Mouse (Mus musculus) forebrain, embryonic 14.5 days (tissue): ENCODE data around the gene Zc2hc1b. TPM values are rescaled to one million over a fixed set of nuclear protein-coding genes. Genes with fewer than 3 reads are reported as not detected.

ENCODE experiments used
- ATAC-seq: fragments of 200-750 bp; cut with Nextera tagmentation; 2 replicates; pipeline ENCODE4 v1.8.0; 2017; ENCODE audit warnings: mild to moderate bottlenecking, moderate library complexity
- DNase-seq: peaks from one replicate; pipeline ENCODE4 v3.0.0-alpha.2; 2015; ENCODE audit warnings: low spot score
- H3K27ac ChIP-seq: fragments of 300-500 bp; sonication (generic); 2 replicates; pipeline ENCODE4 v1.5.1; 2014; ENCODE audit warnings: low read depth, mild to moderate bottlenecking, control low read depth, low read length, moderate library complexity
- H3K27me3 ChIP-seq: fragments of 300-500 bp; sonication (generic); replicated peaks from 2 replicates; pipeline ENCODE4 v1.6.1; 2014; ENCODE audit warnings: low read length, control low read depth, mixed read lengths; ENCODE audit not compliant: control insufficient read depth, insufficient read depth
- H3K36me3 ChIP-seq: fragments of 300-500 bp; sonication (generic); 2 replicates; pipeline ENCODE4 v1.6.1; 2014; ENCODE audit warnings: low read length, control low read depth; ENCODE audit not compliant: control insufficient read depth, insufficient read depth
- H3K4me1 ChIP-seq: fragments of 300-500 bp; sonication (generic); 2 replicates; pipeline ENCODE4 v1.6.1; 2014; ENCODE audit warnings: antibody characterized with exemption, low read length, control low read depth; ENCODE audit not compliant: control insufficient read depth, insufficient read depth
- H3K4me2 ChIP-seq: fragments of 300-500 bp; sonication (generic); 2 replicates; pipeline ENCODE4 v1.6.1; 2014; ENCODE audit warnings: mild to moderate bottlenecking, control low read depth, low read length
- H3K4me3 ChIP-seq: fragments of 300-500 bp; sonication (generic); 2 replicates; pipeline ENCODE4 v1.5.1; 2014; ENCODE audit warnings: low read depth, low read length, control low read depth
- H3K9ac ChIP-seq: fragments of 300-500 bp; sonication (generic); 2 replicates; pipeline ENCODE4 v1.6.1; 2014; ENCODE audit warnings: mild to moderate bottlenecking, low read length, control low read depth, moderate library complexity
- H3K9me3 ChIP-seq: fragments of 300-500 bp; sonication (generic); replicated peaks from 2 replicates; pipeline ENCODE4 v1.6.1; 2016; ENCODE audit warnings: low read length, control low read depth, mixed read lengths; ENCODE audit not compliant: control insufficient read depth
- WGBS: fragments of 180-500 bp; shearing (Covaris S2); extraction: QIAGEN DNeasy Blood & Tissue Kit; methylation state at CpG from one replicate; pipeline ENCODE4 v1.1.7; 2014; 5-methylcytosine and 5-hydroxymethylcytosine counted together
- polyA plus RNA-seq: library from polyadenylated mRNA; unstranded; fragments of >200 nt; fragmentation: Nextera tagmentation; extraction: Ambion mirVana; gene quantifications from 2 replicates; pipeline ENCODE4 v1.2.1, GENCODE M21; 2014

Gene Zc2hc1b
- polyA plus RNA-seq: not detected in 2 replicates

DNA sequence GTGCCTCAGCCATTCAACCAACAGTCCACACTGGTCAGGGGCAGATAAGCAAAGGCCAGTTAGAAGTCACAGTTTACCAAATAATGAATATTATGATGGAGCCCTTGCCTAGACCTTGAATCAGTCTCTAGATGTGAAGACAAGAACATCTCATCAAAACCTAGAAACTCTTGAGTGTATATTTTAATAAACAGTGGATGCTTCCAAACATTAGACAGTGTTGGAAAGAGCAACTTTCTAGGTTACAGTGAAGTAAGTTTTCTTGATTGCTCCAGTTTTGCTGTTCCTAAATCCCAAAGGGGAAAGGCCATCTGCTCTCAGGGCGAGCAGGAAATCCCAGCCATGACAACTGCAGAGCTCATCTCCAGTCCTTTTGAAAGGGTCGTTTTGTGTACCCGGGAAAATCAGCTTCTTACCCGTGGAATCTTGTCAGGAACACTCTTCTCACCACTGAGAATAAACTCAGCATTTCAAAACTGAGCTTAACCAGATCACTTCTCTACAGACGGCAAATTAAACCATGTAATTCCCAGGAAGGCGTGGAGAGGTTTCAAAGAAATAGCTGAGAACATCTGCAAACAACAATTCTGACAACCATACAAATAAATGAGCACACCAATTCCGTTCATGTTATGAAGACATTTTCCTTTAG lies at the start of gene Zc2hc1b:
Zc2hc1b (minus strand) TSS at position 51 of the 652 bp plus-strand sequence.
- Histone ChIP-seq H3K4me2 (no peak within 1 kb of the TSS), H3K27ac (no peak within 1 kb of the TSS), H3K9me3 (no peaks in the 10 kb centered on the region), H3K27me3 (no peaks in the 10 kb centered on the region), H3K9ac (no peak within 1 kb of the TSS), H3K4me3 (no peak within 1 kb of the TSS), H3K36me3 (peaks cover 59% of the 10 kb centered on the region), H3K4me1 (no peaks in the 10 kb centered on the region)
- DNase-seq (no peak), ATAC-seq (no peak)
- WGBS: 86% methylated on average over 7 of the region's 7 CpGs

DNA sequence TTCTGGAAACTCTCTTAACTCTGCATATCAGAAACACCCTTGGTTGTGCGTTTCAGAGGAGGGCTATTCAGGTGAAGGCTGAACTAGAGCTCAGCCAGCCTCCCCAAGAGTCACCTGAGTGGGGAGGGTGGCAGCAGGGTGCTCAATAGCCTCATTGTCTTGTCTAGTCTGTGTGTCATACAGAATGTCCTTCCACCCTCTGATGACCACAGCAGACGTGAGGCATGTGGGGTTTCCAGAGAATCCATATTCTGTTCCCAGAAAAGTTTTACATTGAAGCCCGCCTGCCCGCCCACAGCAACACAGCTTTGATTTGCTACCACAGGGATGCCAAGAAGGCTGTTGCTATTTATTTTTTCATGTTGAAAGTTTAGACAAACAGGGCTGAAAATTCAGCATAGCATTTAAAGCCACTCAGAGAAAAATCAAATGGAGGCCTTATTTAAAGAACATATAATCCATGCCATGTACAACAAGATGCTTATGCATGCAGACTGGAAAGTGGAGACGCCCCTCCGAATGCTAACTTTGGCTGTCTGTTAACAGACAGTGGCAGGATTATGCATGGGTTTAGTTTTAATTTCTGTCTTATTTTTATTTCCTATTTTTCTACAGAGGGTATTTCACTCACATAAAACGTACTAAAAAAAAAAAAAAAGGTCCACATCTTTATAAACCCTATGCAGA lies 47.7 kb upstream of the Zc2hc1b start:
- no peaks in the 10 kb centered on the region for H3K9me3 ChIP-seq
- no peak overlapping the region for H3K4me2 ChIP-seq
- DNase-seq (no peak), ATAC-seq (no peak)
- no peak overlapping the region for H3K4me3 ChIP-seq
- no peak overlapping the region for H3K27ac ChIP-seq
- H3K36me3 ChIP-seq: no peaks in the 10 kb centered on the region; the same call in 1 of the 2 replicates
- H3K4me1 ChIP-seq: no peaks in the 10 kb centered on the region
- H3K27me3 ChIP-seq: no peaks in the 10 kb centered on the region
- 84% methylated on average over 7 of the region's 7 CpGs for WGBS
- H3K9ac ChIP-seq: no peak overlapping the region

DNA sequence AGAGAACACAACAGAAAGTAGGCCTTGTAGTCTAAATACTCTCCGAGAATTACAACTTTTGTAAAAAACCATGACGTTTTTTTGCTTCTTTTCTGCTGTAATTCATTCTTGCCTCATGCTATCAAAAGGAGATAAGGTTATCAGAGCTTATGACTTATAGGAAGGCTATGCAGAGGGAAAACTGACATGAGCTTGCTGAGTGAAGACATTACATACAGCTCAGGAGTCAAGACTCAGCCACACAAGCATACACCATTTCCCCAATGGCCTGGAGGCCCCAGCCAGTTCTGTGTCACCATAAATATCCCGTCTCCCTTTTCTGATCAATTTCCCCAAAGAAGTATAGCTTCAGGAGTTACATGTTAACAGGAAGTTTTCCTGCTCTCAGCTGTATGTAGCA lies 44.3 kb upstream of the Zc2hc1b start:
- ATAC-seq (no peak), DNase-seq (no peak)
- Histone ChIP-seq H3K4me2 (no peak overlapping the region), H3K27me3 (no peaks in the 10 kb centered on the region), H3K9ac (no peak overlapping the region), H3K9me3 (no peaks in the 10 kb centered on the region), H3K27ac (no peak overlapping the region), H3K4me1 (no peaks in the 10 kb centered on the region), H3K36me3 (no peaks in the 10 kb centered on the region), H3K4me3 (no peak overlapping the region)
- WGBS: 89% methylated on average over 3 of the region's 3 CpGs

DNA sequence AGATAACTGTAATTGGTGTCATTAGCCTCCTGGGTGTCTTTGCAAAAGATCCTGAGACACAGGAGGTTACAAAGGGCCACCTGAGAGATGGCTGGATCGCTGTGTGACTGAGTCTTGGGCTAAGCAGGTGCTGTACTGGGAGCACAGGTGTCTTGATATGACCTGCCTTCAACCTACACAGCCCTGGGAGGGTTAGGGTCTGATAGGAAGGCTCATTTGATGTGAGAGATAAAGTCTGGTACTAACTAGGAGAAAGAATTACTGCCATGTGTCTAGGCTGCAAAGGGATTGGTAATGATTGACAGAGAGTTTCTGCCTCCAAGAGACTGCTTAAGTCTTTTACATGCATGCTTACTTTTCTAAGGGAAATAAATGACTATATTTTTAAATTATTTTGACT lies 42.2 kb upstream of the Zc2hc1b start:
- ATAC-seq: no peak

DNA sequence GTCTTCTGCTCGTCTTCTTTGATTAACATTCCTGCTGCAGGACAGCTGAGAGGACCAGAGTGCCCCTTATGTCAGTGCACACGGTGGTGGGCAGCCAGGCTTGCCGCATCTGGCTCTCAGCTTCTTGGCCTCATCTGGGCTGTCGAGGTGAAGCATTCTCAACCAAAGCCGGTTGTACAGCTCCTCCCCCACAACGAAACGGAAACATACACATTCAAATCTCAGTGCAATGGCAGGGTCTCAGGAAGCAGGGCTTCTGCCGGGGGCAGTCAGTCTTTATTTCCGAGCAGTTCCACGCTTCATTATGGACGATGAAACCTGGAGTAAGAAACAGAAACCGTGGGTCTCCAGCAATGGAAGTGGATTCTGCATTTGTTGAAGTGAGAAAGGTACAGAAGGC lies 36.1 kb upstream of the Zc2hc1b start:
- ATAC-seq (no peak), DNase-seq (no peak)
- H3K4me3 ChIP-seq: no peak overlapping the region
- H3K27me3 ChIP-seq: no peaks in the 10 kb centered on the region
- H3K36me3 ChIP-seq: no peaks in the 10 kb centered on the region
- H3K27ac ChIP-seq: no peak overlapping the region
- H3K9ac ChIP-seq: no peak overlapping the region
- no peak overlapping the region for H3K4me2 ChIP-seq
- 92% methylated on average over 12 of the region's 12 CpGs for WGBS
- H3K4me1 ChIP-seq: no peaks in the 10 kb centered on the region; the same call in 1 of the 2 replicates
- H3K9me3 ChIP-seq: no peaks in the 10 kb centered on the region

More for the DNA sequence above, 42.2 kb upstream of the Zc2hc1b start:
- WGBS: 79% methylated on average over 1 of the region's 1 CpGs
- Histone ChIP-seq H3K4me1 (no peaks in the 10 kb centered on the region), H3K27me3 (no peaks in the 10 kb centered on the region), H3K9ac (no peak overlapping the region), H3K4me3 (no peak overlapping the region), H3K9me3 (no peaks in the 10 kb centered on the region), H3K36me3 (no peaks in the 10 kb centered on the region), H3K27ac (no peak overlapping the region), H3K4me2 (no peak overlapping the region)
- no peak for DNase-seq

DNA sequence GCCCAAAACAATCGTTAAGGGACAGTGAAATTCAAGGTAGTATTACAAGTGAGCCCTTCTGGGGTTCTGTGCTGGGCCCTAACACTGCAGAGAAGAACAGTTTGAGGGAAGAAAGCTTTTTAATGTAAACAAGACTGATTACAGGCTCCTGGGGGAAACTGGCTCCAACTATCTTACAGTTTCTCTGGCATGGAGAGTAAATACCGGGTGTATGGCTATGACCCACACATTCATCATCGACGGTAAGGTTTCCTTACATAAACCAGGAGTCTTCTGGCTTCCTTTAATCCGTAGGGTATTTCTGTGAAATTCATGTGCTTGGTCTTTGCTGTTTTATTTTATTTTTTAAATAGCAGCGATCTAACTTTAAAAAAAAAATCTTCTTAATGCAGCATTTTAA lies 35.0 kb upstream of the Zc2hc1b start:
- H3K27ac ChIP-seq: no peak overlapping the region
- DNase-seq: no peak
- no peaks in the 10 kb centered on the region for H3K27me3 ChIP-seq
- no peak overlapping the region for H3K4me2 ChIP-seq
- no peaks in the 10 kb centered on the region for H3K36me3 ChIP-seq
- H3K9me3 ChIP-seq: no peaks in the 10 kb centered on the region
- H3K4me3 ChIP-seq: no peak overlapping the region
- H3K9ac ChIP-seq: no peak overlapping the region
- no peaks in the 10 kb centered on the region; the same call in 1 of the 2 replicates for H3K4me1 ChIP-seq
- 86% methylated on average over 6 of the region's 6 CpGs for WGBS
- ATAC-seq: no peak

DNA sequence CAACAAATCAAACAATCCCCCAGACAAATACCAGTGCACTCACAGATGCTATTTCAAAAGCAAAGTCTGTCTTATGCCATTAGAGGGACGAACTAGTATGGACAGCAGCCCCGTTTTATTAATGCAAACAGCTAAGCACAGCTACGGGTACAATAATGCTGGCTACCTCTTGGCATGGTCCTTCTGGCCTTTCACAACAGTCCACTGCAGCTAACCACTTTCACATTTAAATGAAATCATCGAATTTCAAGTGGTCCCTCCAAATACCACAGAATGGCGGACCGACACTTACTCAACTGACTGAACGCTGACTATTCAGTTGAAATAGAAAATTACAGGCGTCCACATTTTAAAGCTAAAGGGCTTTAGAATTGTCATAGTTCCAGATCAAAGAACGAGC lies 34.5 kb upstream of the Zc2hc1b start:
- Histone ChIP-seq H3K4me1 (no peaks in the 10 kb centered on the region; the same call in 1 of the 2 replicates), H3K27ac (no peak overlapping the region), H3K9ac (no peak overlapping the region), H3K36me3 (no peaks in the 10 kb centered on the region), H3K27me3 (no peaks in the 10 kb centered on the region), H3K4me3 (no peak overlapping the region), H3K9me3 (no peaks in the 10 kb centered on the region), H3K4me2 (no peak overlapping the region)
- DNase-seq (peak; percentile 21), ATAC-seq (no peak)
- WGBS: 55% methylated on average over 9 of the region's 9 CpGs

DNA sequence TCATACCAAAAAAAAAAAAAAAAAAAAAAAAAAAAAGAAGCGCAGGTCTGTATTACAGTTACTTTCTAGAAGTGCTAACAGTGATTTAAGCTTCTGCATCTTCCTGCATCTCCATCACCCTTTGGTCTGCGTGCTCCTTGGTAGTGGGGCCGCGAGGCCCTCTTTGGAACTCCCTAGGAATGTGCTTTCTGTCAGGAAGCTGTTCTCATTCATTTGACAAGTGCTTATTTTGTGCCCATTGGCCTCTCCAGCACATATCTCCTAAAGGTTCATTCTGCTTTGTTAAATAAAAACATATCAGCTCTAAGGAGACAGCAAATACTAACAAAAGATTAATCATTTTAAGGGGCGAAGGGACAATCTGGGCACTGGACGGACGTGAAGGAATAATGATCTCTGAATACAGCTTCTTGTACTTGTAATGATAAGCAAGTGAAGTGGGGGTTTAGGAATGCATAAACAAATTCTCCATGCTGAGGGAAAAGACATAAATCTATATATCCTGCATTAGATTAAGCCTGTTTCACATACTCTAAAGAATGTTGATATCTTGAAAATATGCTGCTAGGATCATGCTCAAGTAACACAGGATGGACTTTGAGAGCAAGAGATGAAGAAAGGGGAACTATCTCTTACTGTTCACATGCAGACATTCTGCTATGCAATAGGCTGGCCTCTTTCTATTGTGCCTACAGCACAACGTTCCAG lies 32.3 kb upstream of the Zc2hc1b start:
- H3K4me3 ChIP-seq: no peak overlapping the region
- no peaks in the 10 kb centered on the region for H3K9me3 ChIP-seq
- no peaks in the 10 kb centered on the region; the same call in 1 of the 2 replicates for H3K4me1 ChIP-seq
- H3K27me3 ChIP-seq: no peaks in the 10 kb centered on the region
- H3K27ac ChIP-seq: no peak overlapping the region
- DNase-seq (no peak), ATAC-seq (no peak)
- H3K4me2 ChIP-seq: no peak overlapping the region
- 69% methylated on average over 8 of the region's 8 CpGs for WGBS
- no peaks in the 10 kb centered on the region for H3K36me3 ChIP-seq
- H3K9ac ChIP-seq: no peak overlapping the region

DNA sequence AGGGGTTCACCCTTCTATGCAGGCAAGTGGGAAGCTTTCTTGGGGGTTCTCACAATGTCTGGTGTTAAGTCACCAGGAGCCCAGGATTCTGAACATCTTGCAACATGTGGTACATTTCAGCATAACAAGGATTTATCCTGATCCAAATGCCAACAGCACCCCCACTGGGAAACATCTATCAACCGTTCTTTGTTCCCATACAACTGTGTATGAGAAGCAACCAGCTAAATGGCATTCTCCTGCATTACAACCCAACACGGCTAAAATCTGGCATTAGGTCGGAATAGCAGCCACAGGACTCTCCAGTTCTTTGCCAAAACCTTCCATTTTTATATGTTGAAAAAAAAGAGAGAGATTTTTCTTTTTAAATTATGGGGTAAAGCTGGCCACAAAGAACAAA lies 31.7 kb upstream of the Zc2hc1b start:
- DNase-seq (no peak), ATAC-seq (no peak)
- Histone ChIP-seq H3K4me1 (no peaks in the 10 kb centered on the region; the same call in 1 of the 2 replicates), H3K36me3 (no peaks in the 10 kb centered on the region), H3K27ac (no peak overlapping the region), H3K9ac (no peak overlapping the region), H3K4me2 (no peak overlapping the region), H3K4me3 (no peak overlapping the region), H3K27me3 (no peaks in the 10 kb centered on the region), H3K9me3 (no peaks in the 10 kb centered on the region)
- 56% methylated on average over 3 of the region's 3 CpGs for WGBS
